Mouse (Mus musculus): Measurements from ENCODE around the gene Dguok. TPM values are rescaled to one million over a fixed set of nuclear protein-coding genes. Genes with fewer than 3 reads are reported as not detected.

Dguok gene
- polyA plus RNA-seq, 1 experiment: 97.3 TPM

- H3K27ac ChIP-seq (ENCODE audit: insufficient read depth, low read length): no peak overlapping the region
- H3K4me3 ChIP-seq (replicated peaks; ENCODE audit: insufficient read depth, low read depth, low read length): no peak overlapping the region
- H3K4me1 ChIP-seq (ENCODE audit: control insufficient read depth, insufficient read depth, low read length): no peaks in the 10 kb centered on the region; the same call in 1 of the 2 replicates
- H3K27me3 ChIP-seq (ENCODE audit: control insufficient read depth, insufficient read depth, low read length): no peaks in the 10 kb centered on the region
- TF ChIP-seq CTCF (IDR thresholded peaks at IDR 0.05; ENCODE audit: borderline replicate concordance, insufficient read depth, low read depth, low read length) (no peak), POLR2A (IDR thresholded peaks at IDR 0.05; ENCODE audit: borderline replicate concordance, insufficient read depth, low read length) (no peak)
- WGBS: 86% methylated on average over 10 of the region's 10 CpGs
- DNase-seq: no peak
Observed at GRCm38 (mm10) chr6:83482418-83483085, 24.2 kb downstream of the Dguok start.

GRCm38 (mm10) chr6:83480019-83480655, 26.6 kb downstream of the Dguok start:
- Histone ChIP-seq H3K4me3 (replicated peaks; ENCODE audit: insufficient read depth, low read depth, low read length) (no peak overlapping the region), H3K4me1 (ENCODE audit: control insufficient read depth, insufficient read depth, low read length) (no peaks in the 10 kb centered on the region), H3K27ac (ENCODE audit: insufficient read depth, low read length) (no peak overlapping the region), H3K27me3 (ENCODE audit: control insufficient read depth, insufficient read depth, low read length) (no peaks in the 10 kb centered on the region)
- no peak for DNase-seq
- 91% methylated on average over 6 of the region's 6 CpGs for WGBS
- TF ChIP-seq POLR2A (IDR thresholded peaks at IDR 0.05; ENCODE audit: borderline replicate concordance, insufficient read depth, low read length): no peak
- no peak for TF ChIP-seq CTCF (IDR thresholded peaks at IDR 0.05; ENCODE audit: borderline replicate concordance, insufficient read depth, low read depth, low read length)

GRCm38 (mm10) chr6:83479193-83479592, 27.6 kb downstream of the Dguok start:
- 84% methylated on average over 2 of the region's 2 CpGs for WGBS
- TF ChIP-seq POLR2A (IDR thresholded peaks at IDR 0.05; ENCODE audit: borderline replicate concordance, insufficient read depth, low read length) (no peak), CTCF (IDR thresholded peaks at IDR 0.05; ENCODE audit: borderline replicate concordance, insufficient read depth, low read depth, low read length) (no peak)

GRCm38 (mm10) chr6:83478628-83479027, 28.1 kb downstream of the Dguok start:
- Histone ChIP-seq H3K27me3 (ENCODE audit: control insufficient read depth, insufficient read depth, low read length) (no peaks in the 10 kb centered on the region), H3K4me1 (ENCODE audit: control insufficient read depth, insufficient read depth, low read length) (no peaks in the 10 kb centered on the region; the same call in 1 of the 2 replicates), H3K4me3 (replicated peaks; ENCODE audit: insufficient read depth, low read depth, low read length) (no peak overlapping the region), H3K27ac (ENCODE audit: insufficient read depth, low read length) (no peak overlapping the region)
- TF ChIP-seq CTCF (IDR thresholded peaks at IDR 0.05; ENCODE audit: borderline replicate concordance, insufficient read depth, low read depth, low read length) (no peak), POLR2A (IDR thresholded peaks at IDR 0.05; ENCODE audit: borderline replicate concordance, insufficient read depth, low read length) (no peak)
- peak in 1 of 2 experiments; percentile 33 for DNase-seq
- WGBS: 90% methylated on average over 7 of the region's 7 CpGs

More at GRCm38 (mm10) chr6:83479193-83479592, 27.6 kb downstream of the Dguok start:
- H3K27ac ChIP-seq (ENCODE audit: insufficient read depth, low read length): no peak overlapping the region
- no peak overlapping the region for H3K4me3 ChIP-seq (replicated peaks; ENCODE audit: insufficient read depth, low read depth, low read length)
- H3K4me1 ChIP-seq (ENCODE audit: control insufficient read depth, insufficient read depth, low read length): no peaks in the 10 kb centered on the region
- no peak for DNase-seq
- H3K27me3 ChIP-seq (ENCODE audit: control insufficient read depth, insufficient read depth, low read length): no peaks in the 10 kb centered on the region

GRCm38 (mm10) chr6:83478217-83478616, 28.6 kb downstream of the Dguok start:
- no peaks in the 10 kb centered on the region for H3K27me3 ChIP-seq (ENCODE audit: control insufficient read depth, insufficient read depth, low read length)
- DNase-seq: no peak
- H3K27ac ChIP-seq (ENCODE audit: insufficient read depth, low read length): no peak overlapping the region
- peaks cover 3% of the 10 kb centered on the region; the same call in 1 of the 2 replicates for H3K4me1 ChIP-seq (ENCODE audit: control insufficient read depth, insufficient read depth, low read length)
- whole genome bisulfite sequencing: 60% methylated on average over 4 of the region's 4 CpGs
- H3K4me3 ChIP-seq (replicated peaks; ENCODE audit: insufficient read depth, low read depth, low read length): no peak overlapping the region
- TF ChIP-seq POLR2A (IDR thresholded peaks at IDR 0.05; ENCODE audit: borderline replicate concordance, insufficient read depth, low read length) (no peak), CTCF (IDR thresholded peaks at IDR 0.05; ENCODE audit: borderline replicate concordance, insufficient read depth, low read depth, low read length) (peak; percentile 7; the same call in 1 of the 2 replicates)

GRCm38 (mm10) chr6:83475431-83475830, 31.3 kb downstream of the Dguok start:
- H3K27me3 ChIP-seq (ENCODE audit: control insufficient read depth, insufficient read depth, low read length): no peaks in the 10 kb centered on the region
- peaks cover 12% of the 10 kb centered on the region for H3K4me1 ChIP-seq (ENCODE audit: control insufficient read depth, insufficient read depth, low read length)
- no peak overlapping the region for H3K27ac ChIP-seq (ENCODE audit: insufficient read depth, low read length)
- DNase-seq: no peak
- no peak overlapping the region for H3K4me3 ChIP-seq (replicated peaks; ENCODE audit: insufficient read depth, low read depth, low read length)
- TF ChIP-seq POLR2A (IDR thresholded peaks at IDR 0.05; ENCODE audit: borderline replicate concordance, insufficient read depth, low read length) (no peak), CTCF (IDR thresholded peaks at IDR 0.05; ENCODE audit: borderline replicate concordance, insufficient read depth, low read depth, low read length) (no peak)
- WGBS: 65% methylated on average over 7 of the region's 7 CpGs

- 13% methylated on average over 9 of the region's 9 CpGs for WGBS
- TF ChIP-seq POLR2A (IDR thresholded peaks at IDR 0.05; ENCODE audit: borderline replicate concordance, insufficient read depth, low read length) (no peak), CTCF (IDR thresholded peaks at IDR 0.05; ENCODE audit: borderline replicate concordance, insufficient read depth, low read depth, low read length) (no peak)
- peaks cover 12% of the 10 kb centered on the region for H3K4me1 ChIP-seq (ENCODE audit: control insufficient read depth, insufficient read depth, low read length)
- H3K4me3 ChIP-seq (replicated peaks; ENCODE audit: insufficient read depth, low read depth, low read length): no peak overlapping the region
- H3K27me3 ChIP-seq (ENCODE audit: control insufficient read depth, insufficient read depth, low read length): no peaks in the 10 kb centered on the region
- peak; percentile 78 for DNase-seq
- H3K27ac ChIP-seq (ENCODE audit: insufficient read depth, low read length): no peak overlapping the region
Observed at GRCm38 (mm10) chr6:83473240-83473639, 33.5 kb downstream of the Dguok start.

GRCm38 (mm10) chr6:83471739-83472138, 35.0 kb downstream of the Dguok start:
- DNase-seq: peak in 1 of 2 experiments; percentile 32
- 71% methylated on average over 7 of the region's 7 CpGs for WGBS
- TF ChIP-seq CTCF (IDR thresholded peaks at IDR 0.05; ENCODE audit: borderline replicate concordance, insufficient read depth, low read depth, low read length) (no peak), POLR2A (IDR thresholded peaks at IDR 0.05; ENCODE audit: borderline replicate concordance, insufficient read depth, low read length) (no peak)
- Histone ChIP-seq H3K4me3 (replicated peaks; ENCODE audit: insufficient read depth, low read depth, low read length) (no peak overlapping the region), H3K27ac (ENCODE audit: insufficient read depth, low read length) (no peak overlapping the region), H3K27me3 (ENCODE audit: control insufficient read depth, insufficient read depth, low read length) (no peaks in the 10 kb centered on the region), H3K4me1 (ENCODE audit: control insufficient read depth, insufficient read depth, low read length) (peaks cover 12% of the 10 kb centered on the region)
